Mouse (Mus musculus): ENCODE data around the gene Esrrb. TPM values are rescaled to one million over a fixed set of nuclear protein-coding genes. Genes with fewer than 3 reads are reported as not detected.

The Esrrb gene
- polyA plus RNA-seq, 1 experiment from 2014 or later, result 3.2 TPM

- no peak for ATAC-seq (ENCODE audit: low FRiP score)
- 6% methylated on average over 13 of the region's 13 CpGs for WGBS
- H3K4me3 ChIP-seq, result peak overlapping the region; percentile 51; the same call in 1 of the 2 replicates
- H3K27ac ChIP-seq, result no peak overlapping the region
- H3K4me2 ChIP-seq (replicated peaks), result 0 out of 2 replicates have a peak overlapping the region, but pooled peaks have one; percentile 91
- no peaks in the 10 kb centered on the region for H3K9me3 ChIP-seq (replicated peaks)
- peaks cover 81% of the 10 kb centered on the region for H3K27me3 ChIP-seq
- H3K36me3 ChIP-seq, result no peaks in the 10 kb centered on the region
- H3K9ac ChIP-seq, result no peak overlapping the region
- H3K4me1 ChIP-seq, result peaks cover 22% of the 10 kb centered on the region
These were observed 62.2 kb downstream of the Esrrb start for GRCm38 (mm10) chr12:86423102-86423501.

GRCm38 (mm10) chr12:86427585-86427984 is 66.7 kb downstream of the Esrrb start:
- H3K27me3 ChIP-seq, result peaks cover 38% of the 10 kb centered on the region
- no peaks in the 10 kb centered on the region for H3K36me3 ChIP-seq
- H3K9me3 ChIP-seq (replicated peaks), result no peaks in the 10 kb centered on the region

GRCm38 (mm10) chr12:86431671-86432070 is 70.8 kb downstream of the Esrrb start:
- 84% methylated on average over 5 of the region's 5 CpGs for WGBS
- H3K4me3 ChIP-seq, result no peak overlapping the region
- peaks cover 3% of the 10 kb centered on the region; the same call in 1 of the 2 replicates for H3K27me3 ChIP-seq
- no peaks in the 10 kb centered on the region for H3K9me3 ChIP-seq (replicated peaks)
- H3K4me1 ChIP-seq, result peaks cover 8% of the 10 kb centered on the region
- H3K27ac ChIP-seq, result no peak overlapping the region
- ATAC-seq (ENCODE audit: low FRiP score), result no peak
- H3K4me2 ChIP-seq (replicated peaks), result no peak overlapping the region
- H3K36me3 ChIP-seq, result no peaks in the 10 kb centered on the region
- no peak overlapping the region for H3K9ac ChIP-seq

More at GRCm38 (mm10) chr12:86427585-86427984, 66.7 kb downstream of the Esrrb start:
- no peak overlapping the region for H3K27ac ChIP-seq
- H3K4me1 ChIP-seq, result peaks cover 8% of the 10 kb centered on the region
- ATAC-seq (ENCODE audit: low FRiP score), result no peak
- 66% methylated on average over 2 of the region's 2 CpGs for WGBS
- no peak overlapping the region for H3K4me2 ChIP-seq (replicated peaks)
- no peak overlapping the region for H3K4me3 ChIP-seq
- no peak overlapping the region for H3K9ac ChIP-seq

DNA sequence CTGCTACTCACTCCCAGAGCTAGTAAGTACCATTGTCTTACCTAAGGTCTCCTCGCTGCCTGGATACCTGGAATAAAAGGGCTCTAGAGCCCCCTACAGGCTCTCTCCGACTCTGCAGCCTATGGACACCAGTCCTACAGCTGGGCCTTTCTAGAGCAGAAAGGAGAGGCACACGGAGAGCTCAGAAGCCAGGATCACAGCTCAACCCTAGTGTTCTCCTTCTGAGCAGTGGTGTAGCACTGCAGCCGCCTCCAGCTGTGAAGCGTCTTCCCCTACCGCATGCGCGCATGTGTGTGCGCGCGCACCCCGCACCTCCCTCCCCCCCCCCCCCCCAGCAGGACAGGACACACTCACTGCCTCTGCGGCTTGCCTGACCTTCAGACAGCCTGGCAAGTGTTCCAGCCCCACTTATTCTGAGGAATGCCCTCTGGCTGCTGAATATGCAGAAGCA is 72.5 kb downstream of the Esrrb start:
- WGBS, result 3% methylated on average over 7 of the region's 13 CpGs
- H3K4me2 ChIP-seq (replicated peaks), result peak overlapping the region; percentile 47
- no peaks in the 10 kb centered on the region for H3K36me3 ChIP-seq
- peak; percentile 80 for ATAC-seq (ENCODE audit: low FRiP score)
- H3K27ac ChIP-seq, result no peak overlapping the region
- peak overlapping the region; percentile 35 for H3K9ac ChIP-seq
- peaks cover 3% of the 10 kb centered on the region; the same call in 1 of the 2 replicates for H3K4me1 ChIP-seq
- H3K27me3 ChIP-seq, result 0 out of 2 replicates have a peak, but pooled peaks cover 3% of the 10 kb centered on the region
- 0 out of 2 replicates have a peak overlapping the region, but pooled peaks have one; percentile 23 for H3K4me3 ChIP-seq
- H3K9me3 ChIP-seq (replicated peaks), result no peaks in the 10 kb centered on the region

DNA sequence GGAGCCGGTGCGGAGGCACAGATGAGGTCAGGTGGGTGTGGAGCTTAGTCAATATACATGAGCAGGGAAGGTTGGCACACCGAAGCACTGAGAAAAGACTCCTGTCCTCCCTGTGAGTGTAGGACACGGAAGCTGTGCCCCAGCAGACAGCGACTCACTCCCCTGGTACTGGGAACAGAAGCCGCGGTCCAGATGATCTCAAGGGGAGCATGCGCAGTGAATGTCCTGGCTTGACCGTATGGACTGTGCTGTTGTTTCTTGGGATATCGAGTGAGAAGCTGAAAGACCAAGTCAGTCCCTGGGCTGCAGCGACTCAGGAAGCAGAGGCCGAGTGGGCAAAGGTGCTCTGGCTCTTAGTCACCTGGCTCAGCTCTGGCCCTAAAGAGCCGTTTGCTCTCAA is 74.7 kb downstream of the Esrrb start:
- H3K9me3 ChIP-seq (replicated peaks), result no peaks in the 10 kb centered on the region
- ATAC-seq (ENCODE audit: low FRiP score), result no peak
- H3K4me3 ChIP-seq, result no peak overlapping the region
- H3K27ac ChIP-seq, result no peak overlapping the region
- H3K27me3 ChIP-seq, result 0 out of 2 replicates have a peak, but pooled peaks cover 10% of the 10 kb centered on the region
- WGBS, result 87% methylated on average over 13 of the region's 13 CpGs
- H3K4me2 ChIP-seq (replicated peaks), result no peak overlapping the region
- H3K9ac ChIP-seq, result no peak overlapping the region
- H3K4me1 ChIP-seq, result peaks cover 3% of the 10 kb centered on the region; the same call in 1 of the 2 replicates
- no peaks in the 10 kb centered on the region for H3K36me3 ChIP-seq

- Histone ChIP-seq H3K9me3 (replicated peaks) (no peaks in the 10 kb centered on the region), H3K4me2 (replicated peaks) (no peak overlapping the region), H3K27me3 (no peaks in the 10 kb centered on the region), H3K4me3 (no peak overlapping the region), H3K4me1 (no peaks in the 10 kb centered on the region), H3K36me3 (no peaks in the 10 kb centered on the region), H3K27ac (no peak overlapping the region), H3K9ac (no peak overlapping the region)
- no peak for ATAC-seq (ENCODE audit: low FRiP score)
- WGBS, result 91% methylated on average over 5 of the region's 5 CpGs
These were observed 89.9 kb downstream of the Esrrb start for GRCm38 (mm10) chr12:86450848-86451247.

- no peak overlapping the region for H3K4me3 ChIP-seq
- H3K36me3 ChIP-seq, result no peaks in the 10 kb centered on the region
- no peak overlapping the region for H3K27ac ChIP-seq
- 0 out of 2 replicates have a peak, but pooled peaks cover 12% of the 10 kb centered on the region for H3K9me3 ChIP-seq (replicated peaks)
- no peak for ATAC-seq (ENCODE audit: low FRiP score)
- H3K27me3 ChIP-seq, result no peaks in the 10 kb centered on the region
- no peak overlapping the region for H3K9ac ChIP-seq
- no peak overlapping the region for H3K4me2 ChIP-seq (replicated peaks)
- 74% methylated on average over 1 of the region's 1 CpGs for WGBS
- no peaks in the 10 kb centered on the region for H3K4me1 ChIP-seq
These were observed 94.1 kb downstream of the Esrrb start for GRCm38 (mm10) chr12:86455009-86455408.

DNA sequence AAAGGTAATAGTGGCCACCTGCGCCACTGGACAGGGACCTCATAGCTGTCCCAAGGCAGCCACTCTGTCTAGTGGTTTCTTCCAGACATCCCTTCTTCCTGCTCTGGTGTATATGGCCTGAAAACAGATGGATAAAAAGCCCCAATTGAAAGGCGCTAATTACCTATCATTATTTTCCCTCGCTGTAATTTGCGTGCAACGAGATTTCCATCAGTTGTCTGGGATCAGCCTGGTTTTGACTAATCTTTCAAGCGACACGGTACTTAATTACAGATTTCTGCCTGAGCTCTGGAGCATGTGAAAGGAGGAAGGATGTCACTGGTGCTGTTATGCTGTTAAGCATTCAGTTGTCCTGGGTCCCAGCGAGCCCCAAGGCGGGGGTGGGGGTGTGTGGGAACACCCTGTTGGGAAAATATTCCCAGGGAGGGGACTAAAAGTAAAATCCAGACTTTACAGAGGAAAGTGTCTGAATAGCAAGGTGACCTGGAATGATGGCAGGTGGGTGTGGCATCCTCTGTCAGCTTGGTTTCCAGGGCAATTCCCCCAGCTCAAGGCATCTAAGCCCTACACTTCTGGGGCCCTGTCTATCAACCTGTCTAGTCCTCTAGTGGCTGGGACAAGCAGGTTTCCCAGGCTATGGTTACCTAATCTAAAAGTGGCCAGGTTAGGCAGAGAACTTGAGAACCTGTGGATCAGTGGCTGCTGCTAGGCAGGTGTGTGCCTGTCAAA is 102.0 kb downstream of the Esrrb start:
- Histone ChIP-seq H3K36me3 (no peaks in the 10 kb centered on the region), H3K4me2 (replicated peaks) (no peak overlapping the region), H3K9ac (no peak overlapping the region), H3K9me3 (replicated peaks) (0 out of 2 replicates have a peak, but pooled peaks cover 8% of the 10 kb centered on the region), H3K4me3 (no peak overlapping the region), H3K27ac (no peak overlapping the region), H3K27me3 (no peaks in the 10 kb centered on the region), H3K4me1 (no peaks in the 10 kb centered on the region)
- no peak for ATAC-seq (ENCODE audit: low FRiP score)
- WGBS, result 71% methylated on average over 9 of the region's 9 CpGs

DNA sequence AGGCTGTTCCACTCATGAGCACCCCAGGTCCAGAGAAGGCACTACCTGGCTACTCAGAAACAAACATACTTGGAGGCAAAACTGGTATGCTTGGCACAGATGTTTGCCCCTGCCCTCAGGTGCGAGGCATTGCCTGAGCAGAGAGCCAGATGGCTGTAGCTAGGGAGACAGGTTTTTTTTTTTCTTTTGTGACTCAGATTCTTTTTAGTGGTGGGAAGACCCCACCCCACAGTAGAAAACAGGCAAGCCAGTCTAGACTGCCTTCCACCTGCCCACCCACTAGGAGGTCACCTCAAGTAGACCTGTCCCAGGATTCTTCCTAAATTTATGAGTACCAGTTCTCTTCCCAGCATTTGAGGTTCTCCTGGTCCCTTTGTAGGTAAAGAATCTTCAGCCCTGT is 103.5 kb downstream of the Esrrb start:
- Histone ChIP-seq H3K4me2 (replicated peaks) (no peak overlapping the region), H3K4me1 (no peaks in the 10 kb centered on the region), H3K27me3 (0 out of 2 replicates have a peak, but pooled peaks cover 4% of the 10 kb centered on the region), H3K4me3 (no peak overlapping the region), H3K9me3 (replicated peaks) (0 out of 2 replicates have a peak, but pooled peaks cover 6% of the 10 kb centered on the region), H3K9ac (no peak overlapping the region), H3K27ac (no peak overlapping the region), H3K36me3 (no peaks in the 10 kb centered on the region)
- no peak for ATAC-seq (ENCODE audit: low FRiP score)
- WGBS, result 93% methylated on average over 1 of the region's 1 CpGs

- Histone ChIP-seq H3K4me3 (no peak overlapping the region), H3K9me3 (replicated peaks) (no peaks in the 10 kb centered on the region), H3K4me2 (replicated peaks) (no peak overlapping the region), H3K36me3 (no peaks in the 10 kb centered on the region), H3K4me1 (no peaks in the 10 kb centered on the region), H3K9ac (no peak overlapping the region), H3K27me3 (0 out of 2 replicates have a peak, but pooled peaks cover 4% of the 10 kb centered on the region), H3K27ac (no peak overlapping the region)
- WGBS, result 80% methylated on average over 4 of the region's 4 CpGs
- ATAC-seq (ENCODE audit: low FRiP score), result no peak
These were observed 105.3 kb downstream of the Esrrb start for GRCm38 (mm10) chr12:86466180-86466579.

DNA sequence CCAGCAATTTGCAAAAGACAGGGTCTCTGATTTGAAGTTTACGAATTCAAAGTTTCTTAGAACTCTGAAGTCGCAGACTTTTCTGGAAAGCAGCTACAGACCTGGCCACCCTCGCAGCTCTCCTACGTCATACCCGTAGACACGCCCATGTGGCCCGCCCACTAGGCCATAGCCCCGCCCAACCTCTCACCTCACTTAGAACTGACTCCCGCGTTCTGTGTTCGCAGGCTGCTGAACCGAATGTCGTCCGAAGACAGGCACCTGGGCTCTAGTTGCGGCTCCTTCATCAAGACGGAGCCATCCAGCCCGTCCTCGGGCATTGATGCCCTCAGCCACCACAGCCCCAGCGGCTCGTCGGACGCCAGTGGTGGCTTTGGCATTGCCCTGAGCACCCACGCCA is 109.0 kb downstream of the Esrrb start:
- Histone ChIP-seq H3K4me1 (no peaks in the 10 kb centered on the region), H3K9ac (no peak overlapping the region), H3K4me3 (no peak overlapping the region), H3K36me3 (no peaks in the 10 kb centered on the region), H3K9me3 (replicated peaks) (no peaks in the 10 kb centered on the region), H3K4me2 (replicated peaks) (no peak overlapping the region), H3K27ac (no peak overlapping the region), H3K27me3 (0 out of 2 replicates have a peak, but pooled peaks cover 4% of the 10 kb centered on the region)
- WGBS, result 56% methylated on average over 23 of the region's 23 CpGs
- no peak for ATAC-seq (ENCODE audit: low FRiP score)

DNA sequence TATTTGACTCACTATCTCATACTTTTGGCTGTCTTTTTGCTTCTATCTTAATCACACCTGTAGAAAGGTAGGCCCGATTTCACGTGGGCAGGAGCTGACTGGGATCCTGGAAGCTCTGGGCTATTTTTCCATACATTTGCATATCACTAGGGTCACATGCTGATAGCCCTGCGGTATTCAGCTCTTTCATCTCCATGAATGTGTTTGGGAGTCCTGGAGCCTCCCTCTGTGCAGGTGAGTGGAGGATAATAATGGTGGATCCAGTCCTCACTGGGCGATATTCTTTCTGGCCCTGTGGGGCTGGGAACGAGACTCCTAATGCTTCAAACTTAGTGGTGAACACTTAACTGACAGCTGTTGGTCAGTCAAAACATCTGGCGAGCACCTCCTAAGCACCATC is 110.0 kb downstream of the Esrrb start:
- Histone ChIP-seq H3K27me3 (0 out of 2 replicates have a peak, but pooled peaks cover 4% of the 10 kb centered on the region), H3K9me3 (replicated peaks) (no peaks in the 10 kb centered on the region), H3K36me3 (no peaks in the 10 kb centered on the region), H3K9ac (no peak overlapping the region), H3K4me2 (replicated peaks) (no peak overlapping the region), H3K4me3 (no peak overlapping the region), H3K4me1 (no peaks in the 10 kb centered on the region), H3K27ac (no peak overlapping the region)
- WGBS, result 50% methylated on average over 6 of the region's 6 CpGs
- no peak for ATAC-seq (ENCODE audit: low FRiP score)

Measured in hindbrain, embryonic 12.5 days (tissue).